Mouse (Mus musculus) bone marrow, adult 2 months (tissue): ENCODE data around the gene Spsb4.

Source experiments
- CTCF ChIP-seq: fragments of 200-500 bp; IDR thresholded peaks from 2 replicates; pipeline ENCODE4 v1.5.1; 2011; ENCODE audit warnings: low read length, control low read depth; ENCODE audit not compliant: control insufficient read depth, insufficient read depth
- POLR2A ChIP-seq: fragments of 200-500 bp; IDR thresholded peaks from 2 replicates; pipeline ENCODE4 v1.6.1; 2011; ENCODE audit warnings: low read depth, mild to moderate bottlenecking, control low read depth, low read length, borderline replicate concordance; ENCODE audit not compliant: control insufficient read depth

- no peak for TF ChIP-seq CTCF
- TF ChIP-seq POLR2A = no peak
These were observed 125.1 kb downstream of the Spsb4 start for GRCm38 (mm10) chr9:96893582-96893981.
